Mouse (Mus musculus) lung, embryonic 16.5 days (tissue): ENCODE measurements around the gene Slc26a5. TPM values are rescaled to one million over a fixed set of nuclear protein-coding genes. Genes with fewer than 3 reads are reported as not detected.

ENCODE experiments used
- ATAC-seq: fragments of 200-750 bp; cut with Nextera tagmentation; 2 replicates; pipeline ENCODE4 v1.8.0; 2017; ENCODE audit warnings: low read depth, mild to moderate bottlenecking, moderate library complexity
- H3K27ac ChIP-seq: fragments of 300-500 bp; sonication (generic); 2 replicates; pipeline ENCODE4 v1.5.1; 2014; ENCODE audit warnings: mild to moderate bottlenecking, control low read depth, low read length
- H3K27me3 ChIP-seq: fragments of 300-500 bp; sonication (generic); 2 replicates; pipeline ENCODE4 v1.6.1; 2014; ENCODE audit warnings: low read depth, low read length, mixed read lengths; ENCODE audit not compliant: control insufficient read depth, insufficient read depth
- H3K36me3 ChIP-seq: fragments of 300-500 bp; sonication (generic); 2 replicates; pipeline ENCODE4 v1.6.1; 2014; ENCODE audit warnings: low read length; ENCODE audit not compliant: control insufficient read depth, insufficient read depth
- H3K4me1 ChIP-seq: fragments of 300-500 bp; sonication (generic); replicated peaks from 2 replicates; pipeline ENCODE4 v1.6.1; 2014; ENCODE audit warnings: low read length, mixed read lengths; ENCODE audit not compliant: control insufficient read depth, insufficient read depth
- H3K4me2 ChIP-seq: fragments of 300-500 bp; sonication (generic); 2 replicates; pipeline ENCODE4 v1.6.1; 2014; ENCODE audit warnings: low read depth, low read length, control low read depth
- H3K4me3 ChIP-seq: fragments of 300-500 bp; sonication (generic); 2 replicates; pipeline ENCODE4 v1.5.1; 2014; ENCODE audit warnings: mild to moderate bottlenecking, low read length, control low read depth
- H3K9ac ChIP-seq: fragments of 300-500 bp; sonication (generic); 2 replicates; pipeline ENCODE4 v1.6.1; 2014; ENCODE audit warnings: low read length, control low read depth
- H3K9me3 ChIP-seq: fragments of 300-500 bp; sonication (generic); 2 replicates; pipeline ENCODE4 v1.6.1; 2016; ENCODE audit warnings: low read length; ENCODE audit not compliant: control insufficient read depth
- WGBS: fragments of 180-500 bp; shearing (Covaris S2); extraction: QIAGEN DNeasy Blood & Tissue Kit; methylation state at CpG from one replicate; pipeline ENCODE4 v1.1.7; 2014; 5-methylcytosine and 5-hydroxymethylcytosine counted together
- polyA plus RNA-seq: library from polyadenylated mRNA; unstranded; fragments of >200 nt; fragmentation: Nextera tagmentation; extraction: Ambion mirVana; gene quantifications from 2 replicates; pipeline ENCODE4 v1.2.1, GENCODE M21; 2015

Gene Slc26a5
- polyA plus RNA-seq, 1 experiment from 2014 or later, result 0.14 TPM

GRCm38 (mm10) chr5:21828855-21829254, 36.5 kb downstream of the Slc26a5 start:
- Histone ChIP-seq H3K9ac (no peak overlapping the region), H3K36me3 (no peaks in the 10 kb centered on the region), H3K27me3 (no peaks in the 10 kb centered on the region), H3K4me3 (no peak overlapping the region), H3K4me2 (no peak overlapping the region), H3K9me3 (no peaks in the 10 kb centered on the region), H3K4me1 (no peaks in the 10 kb centered on the region), H3K27ac (no peak overlapping the region)
- ATAC-seq, result no peak
- 63% methylated on average over 4 of the region's 4 CpGs for WGBS

GRCm38 (mm10) chr5:21827643-21828042, 37.8 kb downstream of the Slc26a5 start:
- 15% methylated on average over 6 of the region's 6 CpGs for WGBS
- Histone ChIP-seq H3K4me1 (no peaks in the 10 kb centered on the region), H3K27me3 (no peaks in the 10 kb centered on the region), H3K4me2 (no peak overlapping the region), H3K9ac (no peak overlapping the region), H3K4me3 (no peak overlapping the region), H3K27ac (no peak overlapping the region), H3K9me3 (no peaks in the 10 kb centered on the region), H3K36me3 (no peaks in the 10 kb centered on the region)
- no peak for ATAC-seq

- ATAC-seq, result no peak
- Histone ChIP-seq H3K9me3 (no peaks in the 10 kb centered on the region), H3K4me2 (no peak overlapping the region), H3K9ac (no peak overlapping the region), H3K4me3 (no peak overlapping the region), H3K36me3 (no peaks in the 10 kb centered on the region), H3K4me1 (no peaks in the 10 kb centered on the region), H3K27ac (no peak overlapping the region), H3K27me3 (no peaks in the 10 kb centered on the region)
- 61% methylated on average over 7 of the region's 7 CpGs for WGBS
Measured at GRCm38 (mm10) chr5:21826370-21826769, 39.0 kb downstream of the Slc26a5 start.

- Histone ChIP-seq H3K9ac (no peak overlapping the region), H3K9me3 (no peaks in the 10 kb centered on the region), H3K27me3 (no peaks in the 10 kb centered on the region), H3K4me1 (no peaks in the 10 kb centered on the region), H3K27ac (no peak overlapping the region), H3K4me3 (no peak overlapping the region), H3K4me2 (no peak overlapping the region), H3K36me3 (no peaks in the 10 kb centered on the region)
- no peak for ATAC-seq
- 45% methylated on average over 1 of the region's 1 CpGs for WGBS
Measured at GRCm38 (mm10) chr5:21813994-21814393, 51.4 kb downstream of the Slc26a5 start.

GRCm38 (mm10) chr5:21810924-21811323, 54.5 kb downstream of the Slc26a5 start:
- Histone ChIP-seq H3K9ac (no peak overlapping the region), H3K9me3 (no peaks in the 10 kb centered on the region), H3K36me3 (no peaks in the 10 kb centered on the region), H3K4me2 (no peak overlapping the region), H3K4me3 (no peak overlapping the region), H3K27me3 (no peaks in the 10 kb centered on the region), H3K4me1 (no peaks in the 10 kb centered on the region), H3K27ac (no peak overlapping the region)
- no peak for ATAC-seq
- WGBS, result 75% methylated on average over 10 of the region's 10 CpGs

GRCm38 (mm10) chr5:21804837-21805236, 60.6 kb downstream of the Slc26a5 start:
- no peak overlapping the region for H3K4me3 ChIP-seq
- H3K4me2 ChIP-seq, result no peak overlapping the region
- no peaks in the 10 kb centered on the region for H3K9me3 ChIP-seq
- no peak for ATAC-seq
- no peaks in the 10 kb centered on the region for H3K4me1 ChIP-seq
- no peaks in the 10 kb centered on the region for H3K27me3 ChIP-seq
- peaks cover 18% of the 10 kb centered on the region for H3K36me3 ChIP-seq
- no peak overlapping the region for H3K9ac ChIP-seq
- WGBS, result 73% methylated on average over 4 of the region's 4 CpGs
- H3K27ac ChIP-seq, result no peak overlapping the region

- no peaks in the 10 kb centered on the region for H3K4me1 ChIP-seq
- H3K9ac ChIP-seq, result no peak overlapping the region
- H3K4me2 ChIP-seq, result no peak overlapping the region
- H3K4me3 ChIP-seq, result no peak overlapping the region
- no peak overlapping the region for H3K27ac ChIP-seq
- no peaks in the 10 kb centered on the region for H3K27me3 ChIP-seq
- H3K36me3 ChIP-seq, result peaks cover 26% of the 10 kb centered on the region
- 91% methylated on average over 12 of the region's 12 CpGs for WGBS
- no peaks in the 10 kb centered on the region for H3K9me3 ChIP-seq
- ATAC-seq, result no peak
Measured at GRCm38 (mm10) chr5:21803691-21804188, 61.7 kb downstream of the Slc26a5 start.

- Histone ChIP-seq H3K4me3 (no peak overlapping the region), H3K4me2 (no peak overlapping the region), H3K27ac (no peak overlapping the region), H3K36me3 (peaks cover 30% of the 10 kb centered on the region), H3K4me1 (no peaks in the 10 kb centered on the region), H3K9me3 (no peaks in the 10 kb centered on the region), H3K27me3 (no peaks in the 10 kb centered on the region), H3K9ac (no peak overlapping the region)
- WGBS, result 84% methylated on average over 9 of the region's 9 CpGs
- ATAC-seq, result no peak
Measured at GRCm38 (mm10) chr5:21802907-21803306, 62.5 kb downstream of the Slc26a5 start.

GRCm38 (mm10) chr5:21792166-21792565, 73.2 kb downstream of the Slc26a5 start:
- no peaks in the 10 kb centered on the region for H3K9me3 ChIP-seq
- no peak overlapping the region for H3K4me2 ChIP-seq
- no peak for ATAC-seq
- peaks cover 6% of the 10 kb centered on the region for H3K4me1 ChIP-seq
- no peaks in the 10 kb centered on the region for H3K27me3 ChIP-seq
- H3K27ac ChIP-seq, result no peak overlapping the region
- H3K36me3 ChIP-seq, result peaks cover 10% of the 10 kb centered on the region
- H3K4me3 ChIP-seq, result no peak overlapping the region
- H3K9ac ChIP-seq, result no peak overlapping the region

GRCm38 (mm10) chr5:21789061-21789460, 76.3 kb downstream of the Slc26a5 start:
- Histone ChIP-seq H3K27me3 (no peaks in the 10 kb centered on the region), H3K36me3 (0 out of 2 replicates have a peak, but pooled peaks cover 2% of the 10 kb centered on the region), H3K4me1 (peaks cover 11% of the 10 kb centered on the region), H3K9ac (no peak overlapping the region), H3K4me2 (no peak overlapping the region), H3K4me3 (no peak overlapping the region), H3K9me3 (no peaks in the 10 kb centered on the region), H3K27ac (no peak overlapping the region)
- no peak for ATAC-seq
- WGBS, result 70% methylated on average over 5 of the region's 5 CpGs
